ENCODE assay signal across 22 mouse cellular contexts in the genomic region with DNA sequence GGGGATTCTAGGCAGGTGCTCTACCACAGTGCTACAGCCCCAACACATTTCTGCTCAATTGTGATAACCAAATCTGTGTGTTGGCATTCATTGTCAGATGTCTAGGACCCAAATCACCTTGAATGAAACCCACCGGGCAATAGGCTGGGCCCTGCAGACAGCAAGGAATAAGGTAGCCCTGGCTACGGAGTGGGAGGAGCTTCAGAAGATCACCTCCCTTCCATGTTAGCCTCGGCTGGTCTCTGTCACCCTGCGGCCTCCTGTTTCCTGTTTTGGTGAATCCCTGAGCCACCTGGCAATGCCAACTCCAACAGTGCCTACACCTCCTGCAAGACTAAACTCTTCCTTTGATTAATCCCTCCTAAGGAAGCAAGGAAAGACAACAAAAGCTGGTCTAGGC. TPM values are rescaled to one million over a fixed set of nuclear protein-coding genes. Genes with fewer than 3 reads are reported as not detected.
DNase-seq lines count a peak whose midpoint lies in the region; ATAC-seq and TF ChIP-seq lines count a peak whose summit lies in the region.
"Had no signal": no experiment of that assay in that cellular context is flagged by ENCODE, and none has a peak within 500 bp of the region (broad histone marks: within the 10 kb centered on the region; RNA-seq: fewer than 3 reads in every experiment).

No protein-coding gene starts in this region.

- H3K4me3 ChIP-seq in hindbrain, embryonic 10.5 days = no peak overlapping the region
- no peak overlapping the region for H3K4me3 ChIP-seq in hindbrain, embryonic 13.5 days
- H3K4me3 ChIP-seq in liver, embryonic 14.5 days (ENCODE audit: insufficient read depth in 1 of 2, low read depth in 2 of 2, low read length in 2 of 2) = no peak overlapping the region
- H3K4me3 ChIP-seq: forebrain, embryonic 15.5 days; limb, embryonic 13.5 days; neural tube, embryonic 12.5 days had no signal

- H3K4me1 ChIP-seq in hindbrain, embryonic 10.5 days (replicated peaks) = peaks cover 51% of the 10 kb centered on the region
- peaks cover 16% of the 10 kb centered on the region for H3K4me1 ChIP-seq in hindbrain, embryonic 13.5 days (replicated peaks)
- peaks cover 38 to 40% of the 10 kb centered on the region in 2 experiments for H3K4me1 ChIP-seq in liver, embryonic 14.5 days (replicated peaks; ENCODE audit: control insufficient read depth in 2 of 2, insufficient read depth in 2 of 2, low read length in 1 of 2)

- ATAC-seq in hindbrain, embryonic 13.5 days (ENCODE audit: low FRiP score) = no peak
- ATAC-seq in liver, embryonic 14.5 days (ENCODE audit: insufficient read depth) = no peak
- ATAC-seq: forebrain, embryonic 15.5 days had no signal

- TF ChIP-seq EP300 in liver, embryonic 14.5 days (IDR thresholded peaks at IDR 0.05; ENCODE audit: low read depth) = no peak

- peak overlapping the region; percentile 2; the same call in 1 of the 2 replicates for H3K27ac ChIP-seq in hindbrain, embryonic 10.5 days
- no peak overlapping the region for H3K27ac ChIP-seq in hindbrain, embryonic 13.5 days
- peak overlapping the region; percentile 92 for H3K27ac ChIP-seq in liver, embryonic 14.5 days
- H3K27ac ChIP-seq: forebrain, embryonic 15.5 days; hindbrain, embryonic 14.5 days; limb, embryonic 13.5 days; neural tube, embryonic 12.5 days had no signal

- no peak for TF ChIP-seq CTCF in liver, embryonic 14.5 days (IDR thresholded peaks at IDR 0.05; ENCODE audit: low read depth)

- no peak overlapping the region for H3K4me2 ChIP-seq in hindbrain, embryonic 13.5 days
- peak overlapping the region; percentile 77 for H3K4me2 ChIP-seq in liver, embryonic 14.5 days (ENCODE audit: low read depth)
- H3K4me2 ChIP-seq: forebrain, embryonic 15.5 days; hindbrain, embryonic 14.5 days; limb, embryonic 13.5 days; lung, embryonic 14.5 days; neural tube, embryonic 12.5 days had no signal

- H3K9ac ChIP-seq in hindbrain, embryonic 13.5 days = no peak overlapping the region
- no peak overlapping the region for H3K9ac ChIP-seq in liver, embryonic 14.5 days (replicated peaks)
- H3K9ac ChIP-seq: forebrain, embryonic 15.5 days; hindbrain, embryonic 14.5 days; limb, embryonic 13.5 days; lung, embryonic 14.5 days; neural tube, embryonic 12.5 days had no signal

- no peaks in the 10 kb centered on the region for H3K9me3 ChIP-seq in hindbrain, embryonic 10.5 days
- no peaks in the 10 kb centered on the region for H3K9me3 ChIP-seq in hindbrain, embryonic 13.5 days
- no peaks in the 10 kb centered on the region for H3K9me3 ChIP-seq in liver, embryonic 14.5 days (ENCODE audit: control insufficient read depth, low read length)
- H3K9me3 ChIP-seq: forebrain, embryonic 15.5 days; limb, embryonic 13.5 days; neural tube, embryonic 12.5 days had no signal

- no peak for DNase-seq in hindbrain, embryonic 10.5 days (ENCODE audit: low spot score)
- peak; percentile 37 for DNase-seq in thymus, postnatal 0 days (ENCODE audit: low spot score)
- DNase-seq in thymus, postnatal 4 days = no peak
- DNase-seq in liver, embryonic 14.5 days (ENCODE audit: low read depth in 3 of 3, low spot score in 3 of 3) = no peak
- DNase-seq in cerebellum, postnatal 4 days (ENCODE audit: low spot score in 2 of 2) = no peak
- DNase-seq in kidney, postnatal 25 days = no peak
- DNase-seq: cerebellum, adult 8-10 months; cerebellum, postnatal 36 days; gastrocnemius, postnatal 14 days; lung, embryonic 14.5 days; midbrain, embryonic 14.5 days; right cerebral cortex, postnatal 14 days had no signal

- WGBS in hindbrain, embryonic 10.5 days = 93% methylated on average over 4 of the region's 4 CpGs
- 87% methylated on average over 4 of the region's 4 CpGs for WGBS in hindbrain, embryonic 13.5 days
- 41% methylated on average over 4 of the region's 4 CpGs for WGBS in liver, embryonic 14.5 days (ENCODE audit: insufficient replicate concordance)

- H3K36me3 ChIP-seq in hindbrain, embryonic 10.5 days = no peaks in the 10 kb centered on the region
- no peaks in the 10 kb centered on the region for H3K36me3 ChIP-seq in hindbrain, embryonic 13.5 days
- no peaks in the 10 kb centered on the region for H3K36me3 ChIP-seq in liver, embryonic 14.5 days (replicated peaks; ENCODE audit: control insufficient read depth, insufficient read depth, low read depth)
- H3K36me3 ChIP-seq: forebrain, embryonic 15.5 days; limb, embryonic 13.5 days; neural tube, embryonic 12.5 days had no signal

- H3K27me3 ChIP-seq in hindbrain, embryonic 10.5 days (ENCODE audit: insufficient read depth, poor library complexity, severe bottlenecking) = 0 out of 2 replicates have a peak, but pooled peaks cover 2% of the 10 kb centered on the region
- H3K27me3 ChIP-seq in hindbrain, embryonic 13.5 days = no peaks in the 10 kb centered on the region
- H3K27me3 ChIP-seq in liver, embryonic 14.5 days (ENCODE audit: control insufficient read depth, insufficient read depth, low read length) = no peaks in the 10 kb centered on the region
- H3K27me3 ChIP-seq: forebrain, embryonic 15.5 days; limb, embryonic 13.5 days; neural tube, embryonic 12.5 days had no signal

RNA-seq across cellular contexts. Expression of gene Lfng, which starts 9.3 kb away (rescaled TPM):
- 40.9 and 51.2 TPM in 2 replicates for polyA plus RNA-seq in hindbrain, embryonic 10.5 days (2016; fragmentation: Nextera tagmentation; extraction: Ambion mirVana)
- polyA plus RNA-seq in hindbrain, embryonic 13.5 days (2015; fragmentation: Nextera tagmentation; extraction: Ambion mirVana) = 22.9 and 27.1 TPM in 2 replicates
- 13.2 and 13.3 TPM in 2 replicates for polyA plus RNA-seq in thymus, postnatal 0 days (2015; fragmentation: Nextera tagmentation; extraction: Ambion mirVana)
- polyA plus RNA-seq in liver, embryonic 14.5 days (2012; rRNA removed) = 12.1 and 15.8 TPM in 2 replicates
- 9.9 and 11.4 TPM in 2 replicates for polyA plus RNA-seq in liver, embryonic 14.5 days (2014; fragmentation: Nextera tagmentation; extraction: Ambion mirVana)

RNA-seq across cellular contexts. Expression of gene Grifin, which starts 32.9 kb away (rescaled TPM):
- not detected in 2 replicates for polyA plus RNA-seq in hindbrain, embryonic 10.5 days (2016; fragmentation: Nextera tagmentation; extraction: Ambion mirVana)
- polyA plus RNA-seq in hindbrain, embryonic 13.5 days (2015; fragmentation: Nextera tagmentation; extraction: Ambion mirVana) = not detected in 2 replicates
- polyA plus RNA-seq in thymus, postnatal 0 days (2015; fragmentation: Nextera tagmentation; extraction: Ambion mirVana) = 13.1 and 21.2 TPM in 2 replicates
- 2.5 and 2.7 TPM in 2 replicates for polyA plus RNA-seq in liver, embryonic 14.5 days (2012; rRNA removed)
- polyA plus RNA-seq in liver, embryonic 14.5 days (2014; fragmentation: Nextera tagmentation; extraction: Ambion mirVana) = 2.3 and 4.0 TPM in 2 replicates
- polyA plus RNA-seq: adrenal gland, adult 2 months; C2C12; embryonic facial prominence, embryonic 14.5 days; forebrain, embryonic 15.5 days; heart, embryonic 14.5 days; hindbrain, embryonic 14.5 days; intestine, embryonic 14.5 days; limb, embryonic 13.5 days; lung, embryonic 14.5 days; midbrain, embryonic 14.5 days; neural tube, embryonic 12.5 days had no signal

RNA-seq across cellular contexts. Expression of gene Ttyh3, which starts 51.0 kb away (rescaled TPM):
- 32.1 and 52.5 TPM in 2 replicates for polyA plus RNA-seq in hindbrain, embryonic 10.5 days (2016; fragmentation: Nextera tagmentation; extraction: Ambion mirVana)
- polyA plus RNA-seq in hindbrain, embryonic 13.5 days (2015; fragmentation: Nextera tagmentation; extraction: Ambion mirVana) = 65.3 and 67.4 TPM in 2 replicates
- 10.4 and 12.3 TPM in 2 replicates for polyA plus RNA-seq in thymus, postnatal 0 days (2015; fragmentation: Nextera tagmentation; extraction: Ambion mirVana)
- polyA plus RNA-seq in liver, embryonic 14.5 days (2012; rRNA removed) = 8.3 and 10.1 TPM in 2 replicates
- 5.4 and 7.2 TPM in 2 replicates for polyA plus RNA-seq in liver, embryonic 14.5 days (2014; fragmentation: Nextera tagmentation; extraction: Ambion mirVana)
